Mouse (Mus musculus) E14TG2a.4 (cell line): ENCODE data around the gene Mamdc2.

Experiments used
- CTCF ChIP-seq: conservative IDR thresholded peaks from 2 replicates; pipeline ENCODE4 v1.5.1; 2014; ENCODE audit warnings: low read length
- NANOG ChIP-seq: IDR thresholded peaks from 2 replicates; pipeline ENCODE4 v1.6.1; 2014; ENCODE audit warnings: borderline replicate concordance, low read length, mixed read lengths
- POU5F1 ChIP-seq: IDR thresholded peaks from 2 replicates; pipeline ENCODE4 v1.6.1; 2014; ENCODE audit warnings: low read length, borderline replicate concordance

- no peak for TF ChIP-seq CTCF
- no peak for TF ChIP-seq POU5F1
- TF ChIP-seq NANOG: no peak
Measured at GRCm38 (mm10) chr19:23360536-23360935, 87.7 kb downstream of the Mamdc2 start.
